Mouse (Mus musculus) kidney, adult 18-20 months (tissue): ENCODE data around the gene Insr.
A peak's percentile ranks its signal among the peaks of the same experiment; 100 is the strongest.
"Not testable (repeated sequence)": the region's sequence is repeated elsewhere in the genome, so short reads cannot be mapped to it uniquely, and the experiment has no call there.

Experiments used
- DNase-seq: peaks from one replicate; pipeline ENCODE4 v3.0.0; 2021

Insr gene

DNA sequence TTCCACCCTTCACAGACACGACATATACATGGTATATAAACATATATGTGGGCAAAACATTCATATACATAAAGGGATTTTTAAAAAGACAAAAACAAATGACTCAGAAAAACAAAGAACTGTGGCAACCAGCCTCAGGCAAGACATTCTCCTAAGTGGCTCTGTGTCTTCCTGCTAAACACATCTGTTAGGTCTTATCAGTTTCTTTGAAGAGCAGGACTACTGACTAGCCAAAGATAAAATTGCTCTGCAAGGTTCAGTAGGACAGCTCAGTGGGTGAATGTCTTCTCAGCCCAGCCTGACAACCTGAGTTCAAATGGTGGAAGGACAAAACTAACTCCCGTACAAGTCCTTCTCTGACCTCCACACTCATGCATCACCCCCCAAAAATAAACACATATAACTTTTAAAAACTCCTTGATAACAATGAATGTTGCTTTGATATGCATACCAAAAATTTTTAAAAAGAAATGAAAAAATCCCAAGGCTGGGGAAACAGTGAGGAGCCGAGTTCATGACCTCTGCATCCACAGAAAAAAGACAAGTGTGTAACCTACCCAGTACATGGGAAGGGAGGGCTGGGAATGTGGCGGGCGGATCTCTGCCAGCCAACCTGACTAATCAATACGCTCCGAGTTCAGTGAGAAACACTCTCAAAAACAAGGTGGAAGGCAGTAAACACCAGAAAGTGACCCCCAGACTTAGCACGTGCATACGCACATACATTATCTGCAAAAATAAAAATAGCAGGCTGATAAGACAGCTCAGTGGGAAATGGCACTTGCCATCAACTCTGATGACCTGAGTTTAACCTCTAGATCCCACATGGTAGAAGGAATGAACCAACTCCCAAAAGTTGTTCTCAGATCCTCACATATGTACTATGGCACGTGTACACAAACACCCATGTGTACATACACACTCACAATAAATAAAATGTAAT lies 49.0 kb downstream of the Insr start:
- no peak for DNase-seq

DNA sequence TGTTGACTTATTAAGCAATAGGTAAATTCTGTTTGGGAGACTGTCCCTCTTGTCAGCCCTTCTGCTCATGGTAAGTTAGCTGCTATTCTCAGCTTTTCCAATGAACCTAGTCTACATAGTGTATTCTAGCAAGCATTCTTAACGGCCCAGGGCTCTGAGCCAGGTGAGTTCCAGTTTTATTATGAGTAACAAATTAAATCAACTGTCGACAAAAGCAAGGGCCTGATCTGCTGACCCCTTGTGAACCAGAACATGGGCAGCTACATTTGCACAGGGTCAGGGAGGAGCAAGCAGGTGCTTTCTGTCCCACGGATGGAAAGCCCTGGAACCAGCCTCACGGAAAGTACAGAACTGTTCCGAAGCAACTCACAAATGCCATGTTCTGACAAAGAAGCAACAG lies 52.0 kb downstream of the Insr start:
- DNase-seq: peak; percentile 76

- no peak for DNase-seq
These were observed 53.7 kb downstream of the Insr start for GRCm38 (mm10) chr8:3225731-3226130.

DNA sequence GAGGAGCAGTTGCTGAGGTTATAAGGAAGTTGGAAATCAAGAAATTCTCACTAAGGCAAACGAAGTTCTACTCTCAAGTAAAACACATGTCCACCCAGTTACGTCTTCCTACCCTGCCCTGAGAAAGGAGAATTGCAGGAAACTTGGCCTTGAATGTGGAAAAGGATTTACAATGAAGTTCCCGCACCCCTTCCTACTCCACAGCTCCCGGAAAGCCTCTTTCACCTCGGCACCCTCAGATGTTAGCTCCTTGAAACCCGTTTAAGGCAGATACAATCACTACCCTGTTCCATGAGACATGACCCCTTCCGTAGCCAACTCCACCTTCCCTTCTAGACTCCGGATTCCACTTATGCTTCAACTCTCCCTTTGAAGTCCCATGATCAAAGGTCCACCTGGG lies 54.2 kb downstream of the Insr start:
- no peak for DNase-seq

DNA sequence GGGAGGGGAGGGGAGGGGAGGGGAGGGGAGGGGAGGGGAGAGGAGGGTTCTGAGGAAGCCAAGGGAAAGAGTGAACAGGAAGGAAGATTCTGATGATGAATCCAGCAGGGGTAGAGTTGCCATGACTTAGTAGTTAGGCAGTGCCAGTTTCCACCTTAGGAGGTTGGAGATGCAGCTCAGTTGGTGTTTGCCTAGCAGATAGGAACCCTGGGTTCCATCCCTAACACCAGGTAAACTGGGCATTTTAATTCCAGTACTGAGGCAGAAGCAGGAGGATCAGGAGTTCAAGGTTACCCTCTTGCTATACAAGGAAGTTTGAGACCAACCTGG lies 56.8 kb downstream of the Insr start:
- DNase-seq: no peak

DNA sequence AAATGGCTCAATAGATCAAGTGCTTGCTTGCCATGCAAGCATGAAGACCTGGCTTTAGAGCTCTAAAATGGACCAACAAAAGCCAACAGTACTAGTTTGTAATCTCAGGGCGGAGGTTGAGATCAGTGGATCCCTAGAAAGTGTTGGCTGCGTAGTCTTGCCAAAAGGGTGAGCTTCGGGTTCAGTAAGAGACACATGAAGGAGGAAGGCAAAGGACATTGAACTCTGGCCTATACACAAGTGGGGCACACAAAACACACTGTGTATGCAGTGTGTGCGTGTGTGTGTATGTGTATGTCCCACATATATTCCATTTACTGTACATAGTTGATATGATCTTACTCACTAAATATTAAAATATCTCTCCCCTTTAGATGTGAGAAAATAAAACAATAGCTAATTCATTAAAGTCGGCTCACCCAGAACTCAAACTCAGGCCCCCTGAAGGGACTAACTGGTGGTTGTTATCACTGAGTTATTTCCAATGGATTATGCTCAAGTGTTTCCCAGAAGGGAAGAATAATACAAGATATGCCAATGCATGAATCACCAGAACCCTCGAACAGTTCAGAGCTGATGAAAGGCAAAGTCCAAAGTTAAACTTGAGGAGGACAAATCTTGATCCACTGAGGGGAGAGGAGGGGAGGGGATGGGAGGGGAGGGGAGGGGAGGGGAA lies 57.3 kb downstream of the Insr start:
- DNase-seq: no peak

- peak; percentile 91 for DNase-seq
These were observed 58.1 kb downstream of the Insr start for GRCm38 (mm10) chr8:3221047-3221959.

DNA sequence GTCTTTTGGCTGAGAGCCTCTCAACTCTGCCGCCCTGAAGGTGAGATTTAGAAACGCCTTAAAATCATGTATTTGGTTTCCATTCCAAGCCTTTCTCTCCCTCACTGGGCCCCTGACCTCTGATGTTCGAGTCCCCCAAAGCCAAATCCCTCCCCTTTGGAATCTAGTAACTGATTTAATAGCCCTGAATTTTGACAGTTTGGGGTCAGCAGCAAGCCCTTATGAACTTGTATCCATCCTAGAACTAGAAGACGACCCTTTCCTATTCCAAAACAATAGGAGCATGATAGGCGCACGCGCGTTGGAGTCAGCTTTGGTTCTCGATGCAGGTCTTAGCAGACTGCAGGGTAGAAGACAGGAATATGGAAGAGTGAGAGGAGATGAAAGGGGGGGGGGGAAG lies 58.9 kb downstream of the Insr start:
- DNase-seq: peak; percentile 49

GRCm38 (mm10) chr8:3219921-3220411 lies 59.5 kb downstream of the Insr start:
- no peak for DNase-seq

DNA sequence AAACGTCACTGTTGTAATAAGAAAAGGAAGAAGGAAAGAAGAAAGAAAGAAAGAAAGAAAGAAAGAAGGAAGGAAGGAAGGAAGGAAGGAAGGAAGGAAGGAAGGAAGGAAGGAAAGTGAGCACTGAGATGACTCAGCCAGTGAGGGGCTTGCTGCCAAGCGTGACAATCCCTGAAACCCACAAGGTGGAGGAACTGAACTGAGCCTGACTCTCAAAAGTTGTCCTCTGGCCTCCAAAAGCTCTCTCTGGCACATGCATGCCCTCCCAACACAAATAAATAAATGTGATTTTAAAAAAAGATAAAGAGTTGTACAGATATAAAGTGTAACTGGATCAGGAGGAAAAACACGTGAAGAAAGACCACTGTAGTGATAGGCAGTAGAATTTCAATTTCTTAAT lies 60.2 kb downstream of the Insr start:
- no peak for DNase-seq

GRCm38 (mm10) chr8:3216541-3217092 lies 62.8 kb downstream of the Insr start:
- DNase-seq: no peak

GRCm38 (mm10) chr8:3215561-3215960 lies 63.9 kb downstream of the Insr start:
- peak; percentile 79 for DNase-seq

- no peak for DNase-seq
These were observed 64.8 kb downstream of the Insr start for GRCm38 (mm10) chr8:3214601-3215000.

DNA sequence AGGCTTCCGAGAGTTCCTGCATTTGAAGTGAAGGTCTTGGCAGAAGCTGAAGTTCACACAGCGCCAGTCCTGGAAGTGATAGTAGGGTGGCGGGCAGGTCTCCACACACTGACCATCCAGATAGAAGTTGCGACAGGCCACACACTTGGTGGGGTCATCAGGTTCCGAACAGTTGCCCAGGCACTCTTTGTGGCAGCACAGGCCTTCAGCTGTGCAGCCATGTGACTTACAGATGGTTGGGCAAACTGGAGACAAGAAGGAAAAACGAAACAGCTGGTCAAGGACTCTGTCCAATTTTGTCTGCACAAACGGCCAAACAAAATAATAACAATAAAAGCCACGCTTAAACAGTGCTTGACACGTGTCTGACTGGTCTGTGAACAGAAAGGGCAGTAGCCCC lies 68.0 kb downstream of the Insr start:
- peak; percentile 35 for DNase-seq

- DNase-seq: no peak
These were observed 69.5 kb downstream of the Insr start for GRCm38 (mm10) chr8:3209960-3210359.

- DNase-seq: peak; percentile 48
These were observed 70.1 kb downstream of the Insr start for GRCm38 (mm10) chr8:3209268-3209667.

- DNase-seq: no peak
These were observed 70.7 kb downstream of the Insr start for GRCm38 (mm10) chr8:3208729-3209128.

DNA sequence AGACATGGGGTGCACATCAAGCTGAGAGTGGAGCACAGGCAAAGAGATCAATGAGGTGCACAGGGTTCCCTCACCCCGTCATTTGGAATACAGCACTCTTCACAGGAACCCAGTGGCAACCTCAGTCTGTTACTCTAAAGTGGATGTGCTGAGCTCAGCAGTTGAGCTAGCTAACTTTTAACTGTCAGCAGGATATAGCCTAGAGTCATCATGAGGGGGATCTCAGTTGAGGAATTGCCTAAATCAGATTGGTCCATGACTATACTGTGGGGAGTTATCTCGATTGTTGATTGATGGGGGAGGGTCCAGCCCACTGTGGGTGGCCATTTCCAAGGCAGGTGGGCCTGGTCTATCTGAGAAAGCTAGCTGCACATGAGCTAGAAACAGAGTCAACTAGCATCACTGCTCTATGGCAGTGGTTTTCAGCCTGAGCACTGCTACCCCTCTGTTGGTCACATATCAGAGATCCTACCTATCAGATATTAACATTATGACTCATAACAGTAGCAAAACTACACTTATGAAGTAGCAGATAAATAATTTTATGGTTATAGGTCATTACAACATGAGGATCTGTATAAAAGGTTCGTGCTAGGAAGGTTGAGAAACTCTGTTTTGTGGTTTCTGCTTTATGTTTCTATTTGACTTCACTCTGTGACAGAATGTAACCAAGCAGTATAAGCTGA lies 74.5 kb downstream of the Insr start:
- DNase-seq: no peak

GRCm38 (mm10) chr8:3202792-3203191 lies 76.6 kb downstream of the Insr start:
- no peak for DNase-seq

- not testable (repeated sequence) for DNase-seq
These were observed 85.1 kb downstream of the Insr start for GRCm38 (mm10) chr8:3194297-3194696.

- no peak for DNase-seq
These were observed 88.4 kb downstream of the Insr start for GRCm38 (mm10) chr8:3191006-3191405.

- DNase-seq: no peak
These were observed 92.0 kb downstream of the Insr start for GRCm38 (mm10) chr8:3187456-3187855.
